Mouse (Mus musculus): ENCODE data around the gene Tbp. TPM values are rescaled to one million over a fixed set of nuclear protein-coding genes. Genes with fewer than 3 reads are reported as not detected.

The Tbp gene
- 57.3 and 62.7 TPM in 2 replicates for polyA plus RNA-seq (2015; fragmentation: Nextera tagmentation; extraction: Ambion mirVana)

GRCm38 (mm10) chr17:15499656-15500394, at the start of gene Tbp, which contains the start of gene Psmb1:
Tbp (plus strand) TSS chr17:15499888.
Psmb1 (minus strand) TSS chr17:15499751.
- Histone ChIP-seq H3K27me3 (no peaks in the 10 kb centered on the region), H3K9me3 (no peaks in the 10 kb centered on the region), H3K4me3 (peak within 1 kb of the TSS; percentile 95), H3K9ac (peak within 1 kb of the TSS; percentile 91), H3K27ac (peak within 1 kb of the TSS; percentile 96), H3K4me1 (replicated peaks) (peaks cover 42% of the 10 kb centered on the region), H3K36me3 (peaks cover 23% of the 10 kb centered on the region), H3K4me2 (peak within 1 kb of the TSS; percentile 93)
- under 1% methylated on average over 63 of the region's 63 CpGs for WGBS
- peak; percentile 93 for ATAC-seq (ENCODE audit: low FRiP score)

- H3K27me3 ChIP-seq = no peaks in the 10 kb centered on the region
- H3K9ac ChIP-seq = no peak overlapping the region
- WGBS = 89% methylated on average over 4 of the region's 4 CpGs
- H3K9me3 ChIP-seq = no peaks in the 10 kb centered on the region
- no peaks in the 10 kb centered on the region for H3K36me3 ChIP-seq
- H3K27ac ChIP-seq = no peak overlapping the region
- no peaks in the 10 kb centered on the region for H3K4me1 ChIP-seq (replicated peaks)
- no peak overlapping the region for H3K4me2 ChIP-seq
- no peak for ATAC-seq (ENCODE audit: low FRiP score)
- no peak overlapping the region for H3K4me3 ChIP-seq
Observed at GRCm38 (mm10) chr17:15455203-15455602, 44.5 kb upstream of the Tbp start.

GRCm38 (mm10) chr17:15456595-15456994, 43.1 kb upstream of the Tbp start:
- Histone ChIP-seq H3K27ac (no peak overlapping the region), H3K36me3 (peaks cover 3% of the 10 kb centered on the region), H3K9ac (no peak overlapping the region), H3K4me3 (no peak overlapping the region), H3K4me1 (replicated peaks) (no peaks in the 10 kb centered on the region), H3K9me3 (no peaks in the 10 kb centered on the region), H3K27me3 (no peaks in the 10 kb centered on the region), H3K4me2 (no peak overlapping the region)
- no peak for ATAC-seq (ENCODE audit: low FRiP score)
- 93% methylated on average over 2 of the region's 2 CpGs for WGBS

GRCm38 (mm10) chr17:15459761-15460160, 39.9 kb upstream of the Tbp start:
- H3K4me1 ChIP-seq (replicated peaks) = no peaks in the 10 kb centered on the region
- H3K27ac ChIP-seq = no peak overlapping the region
- 87% methylated on average over 4 of the region's 4 CpGs for WGBS
- H3K9ac ChIP-seq = no peak overlapping the region
- no peaks in the 10 kb centered on the region for H3K9me3 ChIP-seq
- H3K4me2 ChIP-seq = no peak overlapping the region
- ATAC-seq (ENCODE audit: low FRiP score) = no peak
- no peaks in the 10 kb centered on the region for H3K27me3 ChIP-seq
- no peak overlapping the region for H3K4me3 ChIP-seq
- H3K36me3 ChIP-seq = peaks cover 10% of the 10 kb centered on the region

- no peak overlapping the region for H3K27ac ChIP-seq
- H3K9ac ChIP-seq = no peak overlapping the region
- 92% methylated on average over 6 of the region's 6 CpGs for WGBS
- H3K4me3 ChIP-seq = no peak overlapping the region
- H3K36me3 ChIP-seq = peaks cover 10% of the 10 kb centered on the region
- no peak overlapping the region for H3K4me2 ChIP-seq
- H3K4me1 ChIP-seq (replicated peaks) = no peaks in the 10 kb centered on the region
- H3K27me3 ChIP-seq = no peaks in the 10 kb centered on the region
- no peaks in the 10 kb centered on the region for H3K9me3 ChIP-seq
- ATAC-seq (ENCODE audit: low FRiP score) = no peak
Observed at GRCm38 (mm10) chr17:15461921-15462495, 37.7 kb upstream of the Tbp start.

- H3K4me2 ChIP-seq = no peak overlapping the region
- H3K9me3 ChIP-seq = no peaks in the 10 kb centered on the region
- no peaks in the 10 kb centered on the region for H3K27me3 ChIP-seq
- H3K27ac ChIP-seq = no peak overlapping the region
- H3K36me3 ChIP-seq = peaks cover 27% of the 10 kb centered on the region
- no peak overlapping the region for H3K9ac ChIP-seq
- H3K4me3 ChIP-seq = no peak overlapping the region
- no peak for ATAC-seq (ENCODE audit: low FRiP score)
- no peaks in the 10 kb centered on the region for H3K4me1 ChIP-seq (replicated peaks)
- 22% methylated on average over 5 of the region's 5 CpGs for WGBS
Observed at GRCm38 (mm10) chr17:15467669-15468068, 32.0 kb upstream of the Tbp start.

GRCm38 (mm10) chr17:15472671-15473070, 27.0 kb upstream of the Tbp start:
- 94% methylated on average over 4 of the region's 4 CpGs for WGBS
- no peaks in the 10 kb centered on the region for H3K4me1 ChIP-seq (replicated peaks)
- no peak for ATAC-seq (ENCODE audit: low FRiP score)
- no peak overlapping the region for H3K4me2 ChIP-seq
- H3K36me3 ChIP-seq = peaks cover 75% of the 10 kb centered on the region
- no peak overlapping the region for H3K4me3 ChIP-seq
- no peaks in the 10 kb centered on the region for H3K9me3 ChIP-seq
- no peaks in the 10 kb centered on the region for H3K27me3 ChIP-seq
- H3K9ac ChIP-seq = no peak overlapping the region
- H3K27ac ChIP-seq = no peak overlapping the region

- Histone ChIP-seq H3K9ac (no peak overlapping the region), H3K27ac (no peak overlapping the region), H3K4me1 (replicated peaks) (peaks cover 6% of the 10 kb centered on the region), H3K9me3 (no peaks in the 10 kb centered on the region), H3K4me3 (no peak overlapping the region), H3K4me2 (no peak overlapping the region), H3K27me3 (no peaks in the 10 kb centered on the region), H3K36me3 (peaks cover 56% of the 10 kb centered on the region)
- WGBS = 92% methylated on average over 7 of the region's 7 CpGs
- ATAC-seq (ENCODE audit: low FRiP score) = no peak
Observed at GRCm38 (mm10) chr17:15490542-15490941, 9.1 kb upstream of the Tbp start.

- ATAC-seq (ENCODE audit: low FRiP score) = peak; percentile 95
- H3K27me3 ChIP-seq = no peaks in the 10 kb centered on the region
- WGBS = under 1% methylated on average over 50 of the region's 50 CpGs
- no peaks in the 10 kb centered on the region for H3K9me3 ChIP-seq
- peak overlapping the region; percentile 86 for H3K9ac ChIP-seq
- peak overlapping the region; percentile 95 for H3K4me3 ChIP-seq
- peaks cover 42% of the 10 kb centered on the region for H3K4me1 ChIP-seq (replicated peaks)
- H3K27ac ChIP-seq = peak overlapping the region; percentile 96
- H3K4me2 ChIP-seq = peak overlapping the region; percentile 93
- peaks cover 22% of the 10 kb centered on the region for H3K36me3 ChIP-seq
Observed at GRCm38 (mm10) chr17:15497882-15498752, 1.6 kb upstream of the Tbp start.

GRCm38 (mm10) chr17:15498753-15499113, 955 bp upstream of the Tbp start:
- ATAC-seq (ENCODE audit: low FRiP score) = no peak
- Histone ChIP-seq H3K9me3 (no peaks in the 10 kb centered on the region), H3K36me3 (peaks cover 18% of the 10 kb centered on the region), H3K4me2 (peak overlapping the region; percentile 93), H3K27ac (peak overlapping the region; percentile 96), H3K27me3 (no peaks in the 10 kb centered on the region), H3K4me1 (replicated peaks) (peaks cover 42% of the 10 kb centered on the region), H3K9ac (peak overlapping the region; percentile 86), H3K4me3 (peak overlapping the region; percentile 95)
- 43% methylated on average over 7 of the region's 7 CpGs for WGBS

GRCm38 (mm10) chr17:15510694-15511093, 11.0 kb downstream of the Tbp start:
- 89% methylated on average over 2 of the region's 2 CpGs for WGBS
- ATAC-seq (ENCODE audit: low FRiP score) = no peak
- H3K9ac ChIP-seq = no peak overlapping the region
- no peaks in the 10 kb centered on the region for H3K27me3 ChIP-seq
- H3K27ac ChIP-seq = no peak overlapping the region
- peaks cover 96% of the 10 kb centered on the region for H3K36me3 ChIP-seq
- no peaks in the 10 kb centered on the region for H3K9me3 ChIP-seq
- no peak overlapping the region for H3K4me2 ChIP-seq
- no peaks in the 10 kb centered on the region for H3K4me1 ChIP-seq (replicated peaks)
- H3K4me3 ChIP-seq = no peak overlapping the region

- Histone ChIP-seq H3K27ac (no peak overlapping the region), H3K4me2 (no peak overlapping the region), H3K36me3 (peaks cover 93% of the 10 kb centered on the region), H3K27me3 (no peaks in the 10 kb centered on the region), H3K4me1 (replicated peaks) (no peaks in the 10 kb centered on the region), H3K9ac (no peak overlapping the region), H3K9me3 (no peaks in the 10 kb centered on the region), H3K4me3 (no peak overlapping the region)
- WGBS = 79% methylated on average over 5 of the region's 5 CpGs
- ATAC-seq (ENCODE audit: low FRiP score) = no peak
Observed at GRCm38 (mm10) chr17:15517776-15518175, 18.1 kb downstream of the Tbp start.
